In the genomic region with DNA sequence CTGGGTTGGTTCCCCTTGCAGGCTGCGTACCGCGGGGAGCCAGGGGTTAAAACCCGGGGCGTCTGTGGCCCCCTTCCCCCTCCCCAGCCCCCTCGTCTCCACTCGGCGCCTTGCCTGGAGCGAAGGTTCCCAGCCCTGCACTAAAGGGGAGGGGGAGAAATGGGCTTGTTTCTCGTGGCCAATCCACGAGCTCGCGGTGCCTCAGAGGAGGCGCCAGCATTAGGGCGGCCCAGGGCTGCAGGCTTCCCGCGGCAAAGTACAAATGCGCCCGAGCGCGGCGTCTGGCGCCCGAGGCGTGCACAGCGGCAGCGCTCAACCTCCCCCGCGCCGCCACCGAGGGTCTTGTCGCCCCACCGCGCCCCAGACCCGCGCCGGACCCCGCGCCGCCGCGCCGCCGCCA, we compare ENCODE assay signal across 8 mouse cellular contexts. TPM values are rescaled to one million over a fixed set of nuclear protein-coding genes. Genes with fewer than 3 reads are reported as not detected.
DNase-seq lines count a peak whose midpoint lies in the region; ATAC-seq and TF ChIP-seq lines count a peak whose summit lies in the region.

Gene Chrdl2 (plus strand): TSS at position 383 of the 400 bp plus-strand sequence.

- no peaks in the 10 kb centered on the region; the same call in 1 of the 2 replicates for H3K4me1 ChIP-seq in kidney, adult 2 months (ENCODE audit: control insufficient read depth, insufficient read depth, low read length)
- peaks cover 6% of the 10 kb centered on the region for H3K4me1 ChIP-seq in forebrain, embryonic 15.5 days
- H3K4me1 ChIP-seq in kidney, embryonic 15.5 days, result peaks cover 26% of the 10 kb centered on the region
- 0 out of 2 replicates have a peak, but pooled peaks cover 3% of the 10 kb centered on the region for H3K4me1 ChIP-seq in stomach, postnatal 0 days (replicated peaks; ENCODE audit: control insufficient read depth, insufficient read depth)

- TF ChIP-seq CTCF in kidney, adult 2 months (conservative IDR thresholded peaks at IDR 0.05; ENCODE audit: insufficient read depth, insufficient read length, low read depth, low read length), result no peak
- TF ChIP-seq CTCF in stomach, postnatal 0 days (IDR thresholded peaks at IDR 0.05; ENCODE audit: low read depth), result 0 out of 2 replicates have a peak, but pooled peaks have one; percentile 2

- no peaks in the 10 kb centered on the region for H3K9me3 ChIP-seq in forebrain, embryonic 15.5 days
- H3K9me3 ChIP-seq in kidney, embryonic 15.5 days (replicated peaks), result no peaks in the 10 kb centered on the region
- H3K9me3 ChIP-seq in stomach, postnatal 0 days (ENCODE audit: control insufficient read depth, low read length), result no peaks in the 10 kb centered on the region

- no peaks in the 10 kb centered on the region for H3K36me3 ChIP-seq in kidney, adult 2 months (ENCODE audit: control insufficient read depth, insufficient read depth, low read length)
- H3K36me3 ChIP-seq in forebrain, embryonic 15.5 days, result no peaks in the 10 kb centered on the region
- H3K36me3 ChIP-seq in kidney, embryonic 15.5 days, result no peaks in the 10 kb centered on the region
- H3K36me3 ChIP-seq in stomach, postnatal 0 days (ENCODE audit: control insufficient read depth, insufficient read depth, low read length), result no peaks in the 10 kb centered on the region

- ATAC-seq in forebrain, embryonic 15.5 days (replicated peaks), result peak; percentile 88
- peak; percentile 80 for ATAC-seq in kidney, embryonic 15.5 days (replicated peaks; ENCODE audit: low FRiP score)
- peak; percentile 55; the same call in 1 of the 2 replicates for ATAC-seq in stomach, postnatal 0 days (ENCODE audit: low FRiP score, low TSS enrichment)

- H3K27me3 ChIP-seq in kidney, adult 2 months (replicated peaks; ENCODE audit: control insufficient read depth, insufficient read depth, low read length), result peaks cover 3% of the 10 kb centered on the region; the same call in 1 of the 2 replicates
- peaks cover 54% of the 10 kb centered on the region for H3K27me3 ChIP-seq in forebrain, embryonic 15.5 days
- H3K27me3 ChIP-seq in kidney, embryonic 15.5 days, result peaks cover 76% of the 10 kb centered on the region
- peaks cover 17% of the 10 kb centered on the region; the same call in 1 of the 2 replicates for H3K27me3 ChIP-seq in stomach, postnatal 0 days (ENCODE audit: control insufficient read depth, insufficient read depth, low read length)

- under 1% methylated on average over 44 of the region's 44 CpGs for WGBS in kidney, adult 2 months
- under 1% methylated on average over 39 of the region's 44 CpGs for WGBS in forebrain, embryonic 15.5 days
- under 1% methylated on average over 40 of the region's 44 CpGs for WGBS in kidney, embryonic 15.5 days
- WGBS in stomach, postnatal 0 days, result under 1% methylated on average over 30 of the region's 44 CpGs

- H3K27ac ChIP-seq in kidney, adult 2 months (ENCODE audit: insufficient read depth, low read depth, low read length), result no peak within 1 kb of the TSS
- H3K27ac ChIP-seq in forebrain, embryonic 15.5 days (replicated peaks), result no peak within 1 kb of the TSS
- no peak within 1 kb of the TSS for H3K27ac ChIP-seq in kidney, embryonic 15.5 days
- no peak within 1 kb of the TSS for H3K27ac ChIP-seq in stomach, postnatal 0 days (replicated peaks)

- no peak for TF ChIP-seq EP300 in stomach, postnatal 0 days (optimal IDR thresholded peaks at IDR 0.05)

- H3K4me2 ChIP-seq in forebrain, embryonic 15.5 days (replicated peaks), result peak within 1 kb of the TSS; percentile 97
- H3K4me2 ChIP-seq in kidney, embryonic 15.5 days, result peak within 1 kb of the TSS; percentile 98
- peak within 1 kb of the TSS; percentile 79 for H3K4me2 ChIP-seq in stomach, postnatal 0 days (replicated peaks; ENCODE audit: low read depth)

- peak within 1 kb of the TSS; percentile 14; the same call in 1 of the 2 replicates for H3K4me3 ChIP-seq in kidney, adult 2 months (ENCODE audit: insufficient read depth, low read depth, low read length)
- peak within 1 kb of the TSS; percentile 49 for H3K4me3 ChIP-seq in forebrain, embryonic 15.5 days
- peak within 1 kb of the TSS; percentile 56 for H3K4me3 ChIP-seq in kidney, embryonic 15.5 days (replicated peaks)
- peak within 1 kb of the TSS; percentile 46 for H3K4me3 ChIP-seq in stomach, postnatal 0 days (ENCODE audit: low read depth, low read length)

- DNase-seq in kidney, adult 2 months, result peak; percentile 33
- no peak for DNase-seq in kidney, adult 18-20 months
- DNase-seq in adrenal gland, postnatal 14 days, result peak; percentile 66
- DNase-seq in mesoderm, embryonic 11.5 days (ENCODE audit: low read depth, low spot score), result peak; percentile 62
- DNase-seq in stomach, postnatal 0 days (ENCODE audit: low spot score), result peak; percentile 53
- DNase-seq in cerebellum, adult 11-12 months, result no peak

- H3K9ac ChIP-seq in forebrain, embryonic 15.5 days (replicated peaks), result peak within 1 kb of the TSS; percentile 44
- H3K9ac ChIP-seq in kidney, embryonic 15.5 days, result peak within 1 kb of the TSS; percentile 47
- H3K9ac ChIP-seq in stomach, postnatal 0 days (ENCODE audit: low read length), result 0 out of 2 replicates have a peak within 1 kb of the TSS, but pooled peaks have one; percentile 23

- no peak for TF ChIP-seq POLR2A in kidney, adult 2 months (IDR thresholded peaks at IDR 0.05; ENCODE audit: low read depth, low read length)

RNA-seq across cellular contexts. Expression of gene Chrdl2, which starts in this region (rescaled TPM):
- 0.23 and 0.36 TPM in 2 replicates for polyA plus RNA-seq in kidney, adult 2 months (2012; rRNA removed)
- total RNA-seq in adrenal gland, postnatal 14 days (2021), result 0.26 TPM in 1 of 2 replicates, not detected in the other
- polyA plus RNA-seq in forebrain, embryonic 15.5 days (2015; fragmentation: Nextera tagmentation; extraction: Ambion mirVana), result not detected in 2 replicates
- polyA plus RNA-seq in kidney, embryonic 15.5 days (2015; fragmentation: Nextera tagmentation; extraction: Ambion mirVana), result 0.69 and 0.87 TPM in 2 replicates
- polyA plus RNA-seq in stomach, postnatal 0 days (2015; fragmentation: Nextera tagmentation; extraction: Ambion mirVana), result 0.44 and 2.0 TPM in 2 replicates

Comparison
In these comparisons a context has a peak if more than half of its experiments do, and no peak if none do; other contexts are left out.
1. Peak in DNase-seq and H3K4me3 ChIP-seq in kidney, adult 2 months; RNA of the gene not detected or under 1 TPM.
2. Peak in DNase-seq in adrenal gland, postnatal 14 days; RNA of the gene not detected or under 1 TPM.
3. Peak in ATAC-seq, H3K4me3 ChIP-seq, H3K9ac ChIP-seq and H3K4me2 ChIP-seq in forebrain, embryonic 15.5 days; RNA of the gene not detected or under 1 TPM.
4. Peak in ATAC-seq, H3K4me3 ChIP-seq, H3K9ac ChIP-seq and H3K4me2 ChIP-seq in kidney, embryonic 15.5 days; RNA of the gene not detected or under 1 TPM.
5. DNase-seq: peak in mesoderm, embryonic 11.5 days (single experiment) and stomach, postnatal 0 days (single experiment); none in kidney, adult 18-20 months (single experiment) and cerebellum, adult 11-12 months (single experiment).
6. Peak in every context shown above with its lines, with median percentiles within 50 percentile points of each other: H3K4me3 ChIP-seq, ATAC-seq, H3K4me2 ChIP-seq and H3K9ac ChIP-seq.